In the genomic region with DNA sequence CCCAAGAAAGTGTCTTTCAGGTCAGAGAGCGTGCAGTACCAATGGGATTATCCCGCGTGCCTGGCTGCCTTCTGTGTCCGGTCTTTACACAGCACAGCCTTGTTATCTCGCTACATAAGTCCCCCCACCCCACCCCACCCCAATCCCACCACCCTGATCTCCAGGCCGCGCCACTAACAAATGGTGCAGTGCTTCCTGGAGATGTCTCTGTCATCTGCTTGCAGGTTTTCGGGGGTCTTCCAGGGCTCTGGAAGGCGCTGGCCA, we compare ENCODE assay signal across 8 mouse cellular contexts. TPM values are rescaled to one million over a fixed set of nuclear protein-coding genes. Genes with fewer than 3 reads are reported as not detected.
A peak's percentile ranks its signal among the peaks of the same experiment; 100 is the strongest.
DNase-seq lines count a peak whose midpoint lies in the region; ATAC-seq and TF ChIP-seq lines count a peak whose summit lies in the region.

A gene (minus strand): TSS at position 43 of the 264 bp plus-strand sequence.

- peak within 1 kb of the TSS; percentile 87 for H3K27ac ChIP-seq in lung, postnatal 0 days (ENCODE audit: low read length)
- H3K27ac ChIP-seq in embryonic facial prominence, embryonic 15.5 days (replicated peaks): peak within 1 kb of the TSS; percentile 83
- 0 out of 2 replicates have a peak within 1 kb of the TSS, but pooled peaks have one; percentile 0 for H3K27ac ChIP-seq in limb, embryonic 11.5 days (replicated peaks; ENCODE audit: low read depth, low read length)

- 0% methylated on average over 9 of the region's 9 CpGs for WGBS in lung, postnatal 0 days
- WGBS in embryonic facial prominence, embryonic 15.5 days: 0% methylated on average over 9 of the region's 9 CpGs
- WGBS in limb, embryonic 11.5 days: 0% methylated on average over 9 of the region's 9 CpGs

- DNase-seq in lung, postnatal 0 days (ENCODE audit: low spot score): no peak
- no peak for DNase-seq in lung, adult 18-20 months
- DNase-seq in heart, postnatal 10 days: no peak
- no peak for DNase-seq in limb, embryonic 11.5 days (ENCODE audit: low spot score)
- DNase-seq in spleen, adult 12 weeks (ENCODE audit: low spot score): no peak
- no peak for DNase-seq in thymus, postnatal 10 days (ENCODE audit: low spot score in 2 of 2)

- peak within 1 kb of the TSS; percentile 78 for H3K9ac ChIP-seq in lung, postnatal 0 days (replicated peaks; ENCODE audit: low read depth)
- peak within 1 kb of the TSS; percentile 74 for H3K9ac ChIP-seq in embryonic facial prominence, embryonic 15.5 days
- peak within 1 kb of the TSS; percentile 81 for H3K9ac ChIP-seq in limb, embryonic 11.5 days (ENCODE audit: low read length)

- no peak for ATAC-seq in lung, postnatal 0 days
- ATAC-seq in embryonic facial prominence, embryonic 15.5 days (ENCODE audit: insufficient number of reproducible peaks, low FRiP score, low TSS enrichment, low read depth): no peak
- ATAC-seq in limb, embryonic 11.5 days (ENCODE audit: insufficient number of reproducible peaks, low FRiP score, low TSS enrichment, low read depth): no peak
- ATAC-seq in neutrophil, adult 5-6 weeks (ENCODE audit: extremely low read depth, insufficient number of reproducible peaks, low FRiP score, poor library complexity, severe bottlenecking): no peak

- H3K27me3 ChIP-seq in lung, postnatal 0 days (replicated peaks; ENCODE audit: insufficient read depth, low read length): no peaks in the 10 kb centered on the region
- no peaks in the 10 kb centered on the region for H3K27me3 ChIP-seq in embryonic facial prominence, embryonic 15.5 days
- H3K27me3 ChIP-seq in limb, embryonic 11.5 days (ENCODE audit: control insufficient read depth, insufficient read depth, low read length): no peaks in the 10 kb centered on the region

- peaks cover 7% of the 10 kb centered on the region; the same call in 1 of the 2 replicates for H3K36me3 ChIP-seq in lung, postnatal 0 days (ENCODE audit: insufficient read depth, low read length)
- H3K36me3 ChIP-seq in embryonic facial prominence, embryonic 15.5 days: peaks cover 29% of the 10 kb centered on the region
- H3K36me3 ChIP-seq in limb, embryonic 11.5 days (ENCODE audit: control insufficient read depth, insufficient read depth, low read length): 0 out of 2 replicates have a peak, but pooled peaks cover 4% of the 10 kb centered on the region

- intact Hi-C loops in heart, postnatal 10 days (cut with DNase I): loop anchor here (5.0 kb wide), 1 partner anchor 176 kb away; no protein-coding TSS in a partner anchor

- peak within 1 kb of the TSS; percentile 99 for H3K4me2 ChIP-seq in lung, postnatal 0 days (replicated peaks; ENCODE audit: low read depth, low read length)
- peak within 1 kb of the TSS; percentile 94 for H3K4me2 ChIP-seq in embryonic facial prominence, embryonic 15.5 days (replicated peaks)
- H3K4me2 ChIP-seq in limb, embryonic 11.5 days (ENCODE audit: low read depth, severe bottlenecking): peak within 1 kb of the TSS; percentile 95

- TF ChIP-seq EP300 in lung, postnatal 0 days (IDR thresholded peaks at IDR 0.05): no peak

- peaks cover 8% of the 10 kb centered on the region; the same call in 1 of the 2 replicates for H3K4me1 ChIP-seq in lung, postnatal 0 days (ENCODE audit: insufficient read depth, low read depth, low read length)
- peaks cover 28% of the 10 kb centered on the region for H3K4me1 ChIP-seq in embryonic facial prominence, embryonic 15.5 days
- H3K4me1 ChIP-seq in limb, embryonic 11.5 days (ENCODE audit: control insufficient read depth, insufficient read depth, low read length): peaks cover 10% of the 10 kb centered on the region; the same call in 1 of the 2 replicates

- H3K4me3 ChIP-seq in lung, postnatal 0 days (ENCODE audit: low read depth, low read length): peak within 1 kb of the TSS; percentile 74
- peak within 1 kb of the TSS; percentile 88 for H3K4me3 ChIP-seq in embryonic facial prominence, embryonic 15.5 days (replicated peaks)
- H3K4me3 ChIP-seq in limb, embryonic 11.5 days (ENCODE audit: low read depth, low read length): peak within 1 kb of the TSS; percentile 74

- no peaks in the 10 kb centered on the region for H3K9me3 ChIP-seq in lung, postnatal 0 days (ENCODE audit: low read length)
- no peaks in the 10 kb centered on the region for H3K9me3 ChIP-seq in embryonic facial prominence, embryonic 15.5 days (replicated peaks)
- no peaks in the 10 kb centered on the region for H3K9me3 ChIP-seq in limb, embryonic 11.5 days (ENCODE audit: control insufficient read depth, low read length)

- TF ChIP-seq CTCF in lung, postnatal 0 days (IDR thresholded peaks at IDR 0.05): no peak

RNA-seq across cellular contexts. Expression of the gene that starts here (rescaled TPM):
- 303 and 324 TPM in 2 replicates for polyA plus RNA-seq in lung, postnatal 0 days (2015; fragmentation: Nextera tagmentation; extraction: Ambion mirVana)
- 386 TPM in 2 replicates for polyA plus RNA-seq in embryonic facial prominence, embryonic 15.5 days (2015; fragmentation: Nextera tagmentation; extraction: Ambion mirVana)
- total RNA-seq in heart, postnatal 10 days (2021): 100 to 1,000 TPM; 150 to 154 TPM
- 404 and 441 TPM in 2 replicates for polyA plus RNA-seq in limb, embryonic 11.5 days (2014; fragmentation: Nextera tagmentation; extraction: Ambion mirVana)
- 21.2 and 32.3 TPM in 2 replicates for total RNA-seq in neutrophil, adult 5-6 weeks (2017)

Comparison
In these comparisons a context has a peak if more than half of its experiments do, and no peak if none do; other contexts are left out.
1. H3K27ac ChIP-seq: peak in every context shown above with its lines; median percentile 87 in lung, postnatal 0 days; 83 in embryonic facial prominence, embryonic 15.5 days; 0 in limb, embryonic 11.5 days.